Mouse (Mus musculus): Measurements from ENCODE around the gene Ttc25. TPM values are rescaled to one million over a fixed set of nuclear protein-coding genes. Genes with fewer than 3 reads are reported as not detected.

Gene Ttc25
- polyA plus RNA-seq, 1 experiment from 2014 or later, result 0.17 TPM

DNA sequence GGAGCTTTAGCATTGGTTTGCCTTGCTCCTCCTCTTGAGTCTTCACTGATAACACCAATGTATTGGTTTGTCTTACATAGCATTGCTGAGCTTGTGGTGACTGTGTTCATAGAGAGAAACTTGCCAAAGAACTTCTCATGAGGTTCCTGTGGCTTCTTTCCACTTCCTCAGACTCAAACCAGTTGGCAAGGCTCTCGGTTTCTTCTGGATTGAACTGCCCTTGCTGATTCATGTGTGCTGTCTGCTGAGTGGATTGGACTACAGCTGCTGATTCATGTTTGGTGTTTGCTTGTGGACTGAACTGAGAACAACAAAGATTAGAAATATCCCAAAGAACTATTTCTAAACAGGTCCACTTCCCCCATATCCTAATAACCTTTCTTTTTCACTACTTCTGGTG lies 9.4 kb upstream of the Ttc25 start:
- H3K4me2 ChIP-seq (replicated peaks; ENCODE audit: low read depth), result no peak overlapping the region
- no peaks in the 10 kb centered on the region for H3K36me3 ChIP-seq (ENCODE audit: control insufficient read depth, insufficient read depth, low read length)
- no peaks in the 10 kb centered on the region for H3K4me1 ChIP-seq (replicated peaks; ENCODE audit: control insufficient read depth, insufficient read depth)
- H3K27ac ChIP-seq (replicated peaks), result no peak overlapping the region
- WGBS, result 65% methylated on average over 1 of the region's 1 CpGs
- H3K4me3 ChIP-seq (ENCODE audit: low read depth, low read length), result no peak overlapping the region
- TF ChIP-seq CTCF (IDR thresholded peaks at IDR 0.05; ENCODE audit: low read depth), result no peak
- no peak for TF ChIP-seq EP300 (optimal IDR thresholded peaks at IDR 0.05)
- ATAC-seq (ENCODE audit: low FRiP score, low TSS enrichment) (peak; percentile 49; the same call in 1 of the 2 replicates), DNase-seq (ENCODE audit: low spot score) (no peak)
- no peak overlapping the region for H3K9ac ChIP-seq (ENCODE audit: low read length)
- H3K27me3 ChIP-seq (ENCODE audit: control insufficient read depth, insufficient read depth, low read length), result no peaks in the 10 kb centered on the region
- no peaks in the 10 kb centered on the region for H3K9me3 ChIP-seq (ENCODE audit: control insufficient read depth, low read length)

GRCm38 (mm10) chr11:100536466-100536865 lies 8.9 kb upstream of the Ttc25 start:
- H3K27ac ChIP-seq (replicated peaks), result no peak overlapping the region
- peak; percentile 72 for ATAC-seq (ENCODE audit: low FRiP score, low TSS enrichment)
- DNase-seq (ENCODE audit: low spot score), result no peak
- H3K9me3 ChIP-seq (ENCODE audit: control insufficient read depth, low read length), result no peaks in the 10 kb centered on the region
- no peaks in the 10 kb centered on the region for H3K4me1 ChIP-seq (replicated peaks; ENCODE audit: control insufficient read depth, insufficient read depth)
- no peak overlapping the region for H3K4me2 ChIP-seq (replicated peaks; ENCODE audit: low read depth)
- no peaks in the 10 kb centered on the region for H3K36me3 ChIP-seq (ENCODE audit: control insufficient read depth, insufficient read depth, low read length)
- H3K4me3 ChIP-seq (ENCODE audit: low read depth, low read length), result no peak overlapping the region
- no peak overlapping the region for H3K9ac ChIP-seq (ENCODE audit: low read length)
- TF ChIP-seq CTCF (IDR thresholded peaks at IDR 0.05; ENCODE audit: low read depth) (no peak), EP300 (optimal IDR thresholded peaks at IDR 0.05) (no peak)
- no peaks in the 10 kb centered on the region for H3K27me3 ChIP-seq (ENCODE audit: control insufficient read depth, insufficient read depth, low read length)

DNA sequence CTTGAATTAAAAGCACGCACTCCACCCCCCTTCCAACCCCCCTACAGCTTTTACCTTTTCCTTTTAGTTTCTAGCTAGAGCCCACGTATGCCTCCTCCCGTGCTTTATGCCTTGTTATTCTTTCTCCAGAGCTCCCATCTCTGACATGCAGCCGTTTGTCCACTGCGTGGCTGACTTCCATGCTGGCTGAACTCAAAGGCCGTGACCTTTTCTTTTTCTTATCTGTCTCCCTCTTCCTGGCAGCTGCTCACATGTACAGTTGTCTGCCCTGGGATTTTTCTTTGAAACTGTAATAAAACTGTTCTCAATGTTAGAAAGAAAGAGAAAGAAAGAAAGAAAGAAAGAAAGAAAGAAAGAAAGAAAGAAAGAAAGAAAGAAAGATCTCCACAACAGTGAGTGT lies 4.4 kb upstream of the Ttc25 start:
- Histone ChIP-seq H3K4me1 (replicated peaks; ENCODE audit: control insufficient read depth, insufficient read depth) (no peaks in the 10 kb centered on the region), H3K27ac (replicated peaks) (no peak overlapping the region), H3K36me3 (ENCODE audit: control insufficient read depth, insufficient read depth, low read length) (no peaks in the 10 kb centered on the region), H3K4me3 (ENCODE audit: low read depth, low read length) (no peak overlapping the region), H3K9me3 (ENCODE audit: control insufficient read depth, low read length) (no peaks in the 10 kb centered on the region), H3K4me2 (replicated peaks; ENCODE audit: low read depth) (no peak overlapping the region), H3K9ac (ENCODE audit: low read length) (no peak overlapping the region), H3K27me3 (ENCODE audit: control insufficient read depth, insufficient read depth, low read length) (no peaks in the 10 kb centered on the region)
- WGBS, result 32% methylated on average over 6 of the region's 6 CpGs
- no peak for DNase-seq (ENCODE audit: low spot score)
- TF ChIP-seq CTCF (IDR thresholded peaks at IDR 0.05; ENCODE audit: low read depth), result no peak
- no peak for TF ChIP-seq EP300 (optimal IDR thresholded peaks at IDR 0.05)
- ATAC-seq (ENCODE audit: low FRiP score, low TSS enrichment), result no peak

GRCm38 (mm10) chr11:100541577-100541976 lies 3.8 kb upstream of the Ttc25 start:
- ATAC-seq (ENCODE audit: low FRiP score, low TSS enrichment) (no peak), DNase-seq (ENCODE audit: low spot score) (no peak)
- Histone ChIP-seq H3K9me3 (ENCODE audit: control insufficient read depth, low read length) (no peaks in the 10 kb centered on the region), H3K36me3 (ENCODE audit: control insufficient read depth, insufficient read depth, low read length) (no peaks in the 10 kb centered on the region), H3K4me2 (replicated peaks; ENCODE audit: low read depth) (no peak overlapping the region), H3K9ac (ENCODE audit: low read length) (no peak overlapping the region), H3K27me3 (ENCODE audit: control insufficient read depth, insufficient read depth, low read length) (no peaks in the 10 kb centered on the region), H3K4me1 (replicated peaks; ENCODE audit: control insufficient read depth, insufficient read depth) (no peaks in the 10 kb centered on the region), H3K27ac (replicated peaks) (no peak overlapping the region), H3K4me3 (ENCODE audit: low read depth, low read length) (no peak overlapping the region)
- TF ChIP-seq EP300 (optimal IDR thresholded peaks at IDR 0.05) (no peak), CTCF (IDR thresholded peaks at IDR 0.05; ENCODE audit: low read depth) (no peak)
- WGBS, result 80% methylated on average over 2 of the region's 2 CpGs

DNA sequence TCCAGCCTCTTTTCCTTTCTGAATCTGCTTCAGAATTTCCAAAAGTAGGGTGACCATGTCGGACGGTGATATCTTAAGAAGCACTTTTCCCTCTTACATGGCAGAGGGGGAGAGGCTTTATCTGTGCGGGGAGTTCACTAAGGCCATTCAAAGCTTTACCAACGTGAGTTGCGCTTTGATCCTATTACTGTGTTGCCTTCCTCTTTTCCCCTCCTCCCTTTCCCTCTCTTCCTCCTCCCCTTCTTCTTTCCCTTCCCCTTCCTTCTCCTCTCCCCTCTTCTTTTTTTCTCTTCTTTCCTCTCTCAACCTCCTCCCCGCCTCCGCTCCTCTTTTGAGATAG lies 309 bp downstream of the Ttc25 start:
- peak; percentile 27; the same call in 1 of the 2 replicates for ATAC-seq (ENCODE audit: low FRiP score, low TSS enrichment)
- 29% methylated on average over 7 of the region's 7 CpGs for WGBS
- TF ChIP-seq CTCF (IDR thresholded peaks at IDR 0.05; ENCODE audit: low read depth) (no peak), EP300 (optimal IDR thresholded peaks at IDR 0.05) (no peak)
- Histone ChIP-seq H3K9ac (ENCODE audit: low read length) (peak overlapping the region; percentile 55; the same call in 1 of the 2 replicates), H3K4me3 (ENCODE audit: low read depth, low read length) (peak overlapping the region; percentile 43), H3K9me3 (ENCODE audit: control insufficient read depth, low read length) (no peaks in the 10 kb centered on the region), H3K4me1 (replicated peaks; ENCODE audit: control insufficient read depth, insufficient read depth) (no peaks in the 10 kb centered on the region), H3K27me3 (ENCODE audit: control insufficient read depth, insufficient read depth, low read length) (no peaks in the 10 kb centered on the region), H3K4me2 (replicated peaks; ENCODE audit: low read depth) (peak overlapping the region; percentile 71), H3K36me3 (ENCODE audit: control insufficient read depth, insufficient read depth, low read length) (no peaks in the 10 kb centered on the region), H3K27ac (replicated peaks) (peak overlapping the region; percentile 65; the same call in 1 of the 2 replicates)
- DNase-seq (ENCODE audit: low spot score), result no peak

DNA sequence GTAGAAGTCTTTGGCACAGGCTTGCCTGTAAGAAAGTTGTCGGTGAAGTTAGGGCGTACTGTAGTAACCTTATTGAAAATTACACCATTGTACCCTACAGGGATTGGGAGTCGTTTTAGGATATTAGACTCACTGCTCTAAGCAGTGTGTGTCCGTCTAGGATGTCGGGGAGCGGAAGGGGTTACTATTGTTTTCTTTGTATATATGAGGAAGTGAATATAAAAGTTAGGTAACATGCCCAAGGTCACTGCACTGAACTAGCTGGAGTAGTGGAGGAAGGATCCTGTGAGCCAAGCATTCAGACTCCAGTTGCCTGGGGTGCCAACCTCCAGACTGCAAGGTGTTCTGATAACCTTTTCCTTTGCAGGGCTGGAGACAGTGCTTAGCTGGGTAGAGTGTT lies 1.5 kb downstream of the Ttc25 start:
- no peak overlapping the region for H3K4me2 ChIP-seq (replicated peaks; ENCODE audit: low read depth)
- H3K27me3 ChIP-seq (ENCODE audit: control insufficient read depth, insufficient read depth, low read length), result no peaks in the 10 kb centered on the region
- no peak overlapping the region for H3K4me3 ChIP-seq (ENCODE audit: low read depth, low read length)
- no peak for DNase-seq (ENCODE audit: low spot score)
- no peaks in the 10 kb centered on the region for H3K36me3 ChIP-seq (ENCODE audit: control insufficient read depth, insufficient read depth, low read length)
- H3K27ac ChIP-seq (replicated peaks), result no peak overlapping the region
- TF ChIP-seq EP300 (optimal IDR thresholded peaks at IDR 0.05) (no peak), CTCF (IDR thresholded peaks at IDR 0.05; ENCODE audit: low read depth) (no peak)
- no peaks in the 10 kb centered on the region for H3K9me3 ChIP-seq (ENCODE audit: control insufficient read depth, low read length)
- 77% methylated on average over 6 of the region's 6 CpGs for WGBS
- H3K9ac ChIP-seq (ENCODE audit: low read length), result no peak overlapping the region
- no peak for ATAC-seq (ENCODE audit: low FRiP score, low TSS enrichment)
- no peaks in the 10 kb centered on the region for H3K4me1 ChIP-seq (replicated peaks; ENCODE audit: control insufficient read depth, insufficient read depth)

Data from stomach, postnatal 0 days (tissue).